Mouse (Mus musculus) adipocyte (in vitro differentiated cells): Measurements from ENCODE around the gene Cacna1h.

ENCODE experiments used
- DNase-seq: peaks from one replicate; pipeline ENCODE4 v3.0.0-alpha.2; 2016; ENCODE audit warnings: low spot score

Gene Cacna1h

DNA sequence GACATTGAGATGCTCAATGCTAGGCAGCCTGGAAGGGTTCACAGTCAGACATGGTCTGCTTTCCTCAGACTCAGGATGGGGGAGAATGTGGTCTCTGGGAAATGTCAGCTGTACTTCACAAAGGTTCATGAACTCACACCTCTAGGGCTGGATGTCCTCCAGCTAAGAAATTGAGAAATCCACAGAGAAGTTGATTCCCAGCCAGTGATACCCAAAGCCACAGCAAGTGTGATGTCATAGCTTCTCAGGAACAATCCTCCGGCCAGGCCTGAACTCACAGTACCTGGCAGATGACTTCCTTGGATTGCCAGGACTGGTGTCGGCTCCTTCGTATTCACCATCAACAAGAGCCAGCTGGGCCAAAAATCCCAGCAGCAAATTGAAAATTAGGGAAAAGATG, 12.3 kb upstream of the Cacna1h start:
- no peak for DNase-seq

- no peak for DNase-seq
Measured at GRCm38 (mm10) chr17:25445074-25445473, 11.5 kb upstream of the Cacna1h start.

GRCm38 (mm10) chr17:25442889-25443288, 9.3 kb upstream of the Cacna1h start:
- DNase-seq: no peak

DNA sequence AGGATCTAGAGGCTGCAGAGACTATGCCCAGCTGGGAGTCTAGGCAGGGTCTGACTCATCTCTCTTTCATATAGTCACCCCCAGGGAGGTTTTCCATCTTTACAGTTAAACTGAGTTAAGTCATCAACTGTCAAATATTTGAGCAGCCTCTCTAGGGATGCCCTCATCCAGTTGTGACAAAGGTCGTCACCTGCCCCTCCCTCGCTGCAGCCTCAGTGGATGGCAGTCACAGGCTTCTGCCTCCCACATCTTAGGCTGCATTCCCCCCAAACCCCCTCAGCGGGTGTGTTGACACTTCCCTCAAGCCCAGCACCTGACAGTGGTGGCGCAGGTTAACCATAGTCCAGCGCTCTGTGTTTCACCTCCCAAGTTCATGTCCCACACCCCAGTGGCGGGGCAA, 7.8 kb upstream of the Cacna1h start:
- no peak for DNase-seq

DNA sequence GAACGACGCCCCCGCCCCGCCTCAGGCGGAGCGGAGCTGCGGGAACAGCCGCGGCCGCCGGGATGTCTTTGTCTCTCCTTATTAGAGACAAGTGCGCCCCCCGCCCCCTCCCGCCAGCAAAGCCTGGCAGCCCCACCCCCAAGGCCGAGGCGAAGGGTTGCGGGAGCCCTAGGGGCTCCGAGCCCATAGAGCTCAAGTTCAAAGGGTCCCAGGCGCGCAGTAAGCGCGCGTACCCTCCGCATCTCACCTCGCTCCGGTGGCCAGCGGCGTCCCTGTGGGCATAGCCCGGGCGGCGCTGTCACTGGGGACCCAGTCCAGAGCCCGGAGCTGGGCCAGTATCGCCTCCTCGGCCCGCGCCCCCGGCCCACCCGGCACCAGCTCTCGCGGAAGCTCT, 363 bp downstream of the Cacna1h start:
- DNase-seq: no peak

DNA sequence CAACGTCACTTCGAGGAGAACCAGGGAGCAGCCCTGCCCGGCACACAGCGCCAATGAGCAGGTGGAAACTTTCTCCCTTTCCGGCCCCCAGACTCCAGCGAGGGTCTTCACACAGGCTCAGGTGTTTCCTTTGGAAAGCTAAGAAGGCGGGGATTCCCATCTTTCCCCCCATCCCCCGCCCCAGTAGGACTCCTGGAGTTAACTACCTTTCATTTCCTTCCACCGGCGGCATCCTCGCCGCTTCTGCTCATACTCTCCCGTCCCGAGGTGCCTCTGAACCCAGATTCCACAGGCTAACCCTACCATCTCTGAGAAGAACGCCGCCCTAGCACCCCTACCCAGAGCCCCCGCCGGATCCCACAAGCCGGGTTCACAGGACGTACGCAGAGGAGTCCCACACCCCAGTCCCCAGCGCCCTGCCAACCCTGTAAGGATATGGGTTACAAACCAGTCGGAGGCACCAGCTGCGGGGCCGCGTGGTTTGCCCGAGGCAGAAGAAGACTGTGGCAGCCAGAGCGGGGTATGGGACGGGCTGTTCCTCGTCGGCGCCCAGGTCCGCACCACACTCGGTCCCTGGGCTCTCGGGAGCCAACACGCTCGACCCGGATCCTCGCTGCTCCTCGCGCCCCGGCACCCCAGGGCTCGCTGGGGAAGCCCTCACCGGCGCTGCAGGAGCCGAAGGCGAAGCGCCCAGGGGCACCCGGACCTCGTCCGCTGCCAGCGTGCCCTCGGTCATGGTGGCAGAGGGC, 976 bp downstream of the Cacna1h start:
- no peak for DNase-seq

DNA sequence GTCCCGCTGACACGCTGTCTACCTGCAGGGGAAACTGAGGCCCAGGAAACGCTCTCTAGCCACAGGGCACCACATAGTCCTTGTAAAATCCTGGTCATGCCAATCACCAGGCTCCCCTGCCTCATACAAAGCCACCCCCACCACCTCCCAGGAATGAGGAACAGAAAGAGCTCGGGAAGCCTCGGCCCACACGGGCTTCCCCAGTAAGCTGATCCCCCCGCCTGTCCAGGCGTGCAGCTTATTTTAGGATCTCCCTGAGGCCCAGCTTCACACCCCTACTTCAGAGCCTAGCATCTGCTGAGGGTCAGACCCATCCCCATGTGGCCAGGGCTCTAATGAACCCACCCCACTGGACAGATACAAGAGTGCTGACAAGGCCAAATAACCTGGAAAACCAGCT, 3.0 kb downstream of the Cacna1h start:
- DNase-seq: no peak

GRCm38 (mm10) chr17:25429886-25430285, 3.7 kb downstream of the Cacna1h start:
- no peak for DNase-seq

DNA sequence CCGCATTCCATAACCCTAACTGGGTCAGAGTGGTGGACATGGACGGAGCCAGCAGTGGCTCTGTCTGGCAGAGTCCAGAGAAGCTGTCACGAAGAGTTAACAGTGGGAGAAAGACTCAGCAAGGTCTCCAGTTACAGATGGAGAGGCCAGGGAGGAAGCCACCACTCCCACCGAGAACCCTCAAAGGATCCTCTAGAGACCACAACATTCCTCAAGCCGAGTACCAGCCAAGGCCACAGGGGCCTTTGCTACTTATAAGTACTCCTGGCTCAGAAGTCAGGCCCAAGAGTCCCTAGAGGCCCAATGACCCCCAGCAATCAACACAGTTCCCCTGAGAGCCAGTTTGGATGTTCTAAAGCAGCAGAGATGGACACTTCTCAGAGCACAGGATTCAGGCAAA, 4.3 kb downstream of the Cacna1h start:
- no peak for DNase-seq

DNA sequence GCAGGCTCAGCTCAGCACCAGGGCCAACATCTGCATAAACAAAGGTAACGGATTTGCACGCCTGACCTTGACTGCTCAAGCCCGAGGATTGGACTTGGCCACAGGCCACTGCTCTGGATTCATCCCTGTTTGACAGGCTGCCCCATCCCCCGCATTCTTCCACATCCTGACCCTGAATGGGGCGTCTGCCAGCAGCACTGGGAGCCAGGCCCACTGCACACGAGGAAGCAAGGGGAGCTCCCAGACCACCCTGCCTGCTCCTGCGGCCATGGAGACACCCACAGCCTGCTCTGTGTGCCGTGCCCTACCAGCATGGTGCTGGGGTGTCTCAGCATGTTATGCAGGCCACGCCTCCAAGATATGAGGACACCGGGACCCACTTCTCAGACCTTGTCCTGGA, 6.1 kb downstream of the Cacna1h start:
- DNase-seq: no peak

DNA sequence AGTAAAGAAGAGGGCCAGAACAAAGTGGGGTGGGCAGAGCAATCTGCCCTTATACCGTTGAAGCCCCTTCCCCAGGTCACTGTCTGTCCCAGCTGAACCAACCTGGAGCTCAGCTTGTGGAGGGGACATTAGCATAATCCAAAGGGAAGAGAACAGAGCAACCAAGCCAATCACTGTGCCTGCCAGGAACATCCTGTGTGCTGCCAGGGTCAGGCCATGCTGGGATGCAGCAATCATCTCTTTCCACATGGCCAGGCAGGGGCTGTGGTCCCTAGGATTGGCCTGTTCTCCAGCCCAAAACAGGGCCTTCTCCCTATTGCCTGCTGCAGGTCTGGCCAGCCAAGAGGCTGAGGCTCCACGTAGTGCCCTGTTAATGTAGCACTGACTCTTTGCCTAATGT, 7.6 kb downstream of the Cacna1h start:
- DNase-seq: no peak

DNA sequence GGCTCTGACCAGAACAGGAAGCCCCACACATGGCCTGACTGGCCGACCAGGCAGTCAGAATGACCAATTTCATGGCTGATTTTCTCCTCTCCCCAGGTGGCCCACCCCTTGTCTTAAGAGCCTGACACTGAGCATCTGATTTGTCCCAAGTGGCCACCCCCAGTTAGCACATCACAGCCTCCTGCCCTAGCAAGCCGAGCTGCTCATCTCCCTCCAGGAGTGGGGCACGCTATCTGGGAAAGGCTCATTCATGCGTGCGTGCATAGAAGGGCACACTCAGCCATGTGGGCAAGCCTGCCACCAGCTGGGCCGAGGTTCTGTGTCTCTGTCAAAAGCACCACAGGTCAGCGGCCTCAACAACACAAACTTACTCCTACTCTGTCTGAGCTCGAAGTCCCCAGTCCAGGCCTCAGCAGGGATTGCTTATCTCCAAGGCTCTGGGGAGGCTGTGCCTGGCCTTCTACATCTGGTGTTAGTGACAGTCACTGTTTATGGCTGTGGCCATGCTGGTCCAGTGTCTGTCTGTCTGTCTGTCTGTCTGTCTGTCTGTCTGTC, 9.0 kb downstream of the Cacna1h start:
- DNase-seq: no peak

DNA sequence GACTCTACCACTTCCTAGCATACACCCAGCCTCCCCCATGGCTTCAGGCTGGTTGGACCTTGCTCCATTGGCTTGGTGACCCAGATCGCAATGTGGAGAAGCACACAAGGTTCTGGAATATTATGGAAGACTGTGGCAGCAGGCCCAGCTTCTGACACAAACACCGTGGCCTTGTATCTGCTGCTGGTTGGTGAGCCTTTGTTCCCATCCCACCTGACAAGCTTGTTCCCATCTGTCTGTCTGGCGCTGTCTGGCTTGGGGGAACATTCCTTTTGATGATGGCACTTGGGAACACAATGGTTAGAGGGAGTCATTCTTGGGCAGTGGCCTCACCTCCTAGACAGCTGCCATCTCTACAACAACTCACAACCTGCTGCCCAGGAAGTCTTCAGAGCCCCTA, 12.6 kb downstream of the Cacna1h start:
- no peak for DNase-seq

- no peak for DNase-seq
Measured at GRCm38 (mm10) chr17:25418926-25419325, 14.7 kb downstream of the Cacna1h start.

GRCm38 (mm10) chr17:25417990-25418389, 15.6 kb downstream of the Cacna1h start:
- no peak for DNase-seq

DNA sequence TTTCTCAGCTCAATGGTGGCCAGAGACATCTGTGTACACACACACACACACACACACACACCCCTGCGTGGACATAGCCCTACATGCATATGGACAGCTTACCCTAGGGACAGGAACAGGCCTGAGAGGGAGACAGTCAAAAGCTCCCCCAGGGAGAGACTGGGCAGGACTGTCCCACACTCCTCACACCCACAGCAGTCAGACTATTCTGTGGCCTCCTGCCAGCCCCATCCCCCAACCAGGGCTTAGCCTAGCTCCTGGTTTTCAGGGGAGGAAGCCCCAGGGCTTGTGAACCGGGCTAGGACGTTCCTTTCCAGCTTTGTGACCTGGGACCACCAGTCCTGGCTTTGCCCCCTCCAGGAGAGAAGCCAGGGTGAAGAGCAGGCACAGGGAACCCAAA, 17.4 kb downstream of the Cacna1h start:
- no peak for DNase-seq

DNA sequence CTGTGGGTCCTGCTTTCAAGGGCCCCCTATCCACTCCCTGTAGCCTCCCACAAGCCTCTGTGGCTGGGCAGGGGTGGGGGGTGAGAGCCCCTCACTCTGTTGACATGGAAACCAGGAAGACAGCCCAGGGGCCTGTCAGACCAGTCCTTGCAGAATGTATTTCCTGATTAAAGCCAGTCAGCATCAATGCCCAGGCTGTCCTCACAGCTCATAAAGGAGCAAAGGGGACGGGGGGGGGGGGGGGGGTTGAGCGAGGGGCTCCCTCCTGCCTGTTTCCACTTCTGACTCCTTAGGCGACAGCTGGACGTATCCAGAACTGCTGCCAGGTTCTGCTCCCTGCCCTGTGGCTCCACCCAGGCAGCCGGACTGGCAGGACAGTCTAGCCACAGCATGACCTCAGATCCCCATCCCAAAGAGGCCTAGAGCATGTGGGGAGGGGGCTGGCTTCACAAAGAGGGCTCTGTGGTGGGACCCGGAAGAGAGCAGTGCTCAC, 18.1 kb downstream of the Cacna1h start:
- no peak for DNase-seq

DNA sequence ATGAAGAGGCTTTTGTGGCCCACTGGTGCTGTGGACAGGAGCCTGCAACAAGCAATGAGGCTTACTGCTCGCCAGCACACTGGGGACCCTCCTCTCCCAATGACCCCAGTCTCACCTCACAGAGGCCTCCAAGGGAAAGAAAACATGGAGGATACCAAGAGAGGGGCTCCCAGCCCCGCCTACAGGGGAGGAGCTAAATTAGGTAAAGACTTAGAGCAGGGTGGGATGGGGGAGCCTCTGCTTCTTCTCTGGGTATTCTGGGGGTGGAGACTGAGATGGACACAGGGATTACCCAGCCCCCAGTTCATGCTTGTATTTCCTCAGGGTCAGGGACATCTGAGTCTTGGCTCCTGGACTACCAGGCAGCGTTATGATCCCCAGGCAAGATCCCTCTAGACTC, 18.7 kb downstream of the Cacna1h start:
- no peak for DNase-seq

DNA sequence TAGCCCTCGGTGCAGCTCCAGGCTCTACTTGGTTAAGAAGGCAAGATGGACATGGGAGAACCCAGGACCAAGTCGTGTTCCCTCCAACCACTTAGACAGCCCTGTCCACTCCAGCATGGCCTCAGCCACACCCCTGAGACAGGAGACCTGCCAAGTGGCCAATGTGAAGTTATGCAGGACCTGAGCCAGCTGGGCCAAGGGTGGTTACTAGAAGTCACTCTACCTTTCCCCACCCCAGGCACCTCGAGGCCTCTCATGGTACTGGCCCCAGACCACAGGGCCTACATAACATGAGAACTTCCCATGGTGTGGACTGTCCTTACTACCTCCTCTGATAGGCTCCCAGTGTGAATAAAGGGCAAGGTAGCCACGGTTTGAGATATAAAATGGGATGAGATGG, 19.4 kb downstream of the Cacna1h start:
- DNase-seq: peak; percentile 37

- DNase-seq: no peak
Measured at GRCm38 (mm10) chr17:25411251-25411650, 22.3 kb downstream of the Cacna1h start.

DNA sequence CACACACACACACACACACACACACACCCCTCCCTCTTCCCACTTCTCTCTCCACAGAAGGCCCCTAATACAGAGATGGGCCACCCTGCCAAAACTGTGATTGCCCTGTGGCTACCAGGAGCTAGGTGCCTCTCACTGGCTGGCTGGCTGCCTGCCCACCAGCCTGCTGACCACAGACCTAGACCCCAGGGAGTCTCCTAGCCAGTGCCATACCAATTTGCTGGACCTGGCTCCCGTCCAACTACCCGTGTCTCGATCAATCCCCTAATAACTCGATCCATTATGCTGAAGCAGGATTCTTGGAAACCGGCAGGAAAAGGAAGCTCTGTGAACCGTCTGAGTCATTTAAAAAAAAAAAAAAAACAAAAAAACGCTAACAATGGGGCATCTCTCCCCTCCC, 22.8 kb downstream of the Cacna1h start:
- no peak for DNase-seq

DNA sequence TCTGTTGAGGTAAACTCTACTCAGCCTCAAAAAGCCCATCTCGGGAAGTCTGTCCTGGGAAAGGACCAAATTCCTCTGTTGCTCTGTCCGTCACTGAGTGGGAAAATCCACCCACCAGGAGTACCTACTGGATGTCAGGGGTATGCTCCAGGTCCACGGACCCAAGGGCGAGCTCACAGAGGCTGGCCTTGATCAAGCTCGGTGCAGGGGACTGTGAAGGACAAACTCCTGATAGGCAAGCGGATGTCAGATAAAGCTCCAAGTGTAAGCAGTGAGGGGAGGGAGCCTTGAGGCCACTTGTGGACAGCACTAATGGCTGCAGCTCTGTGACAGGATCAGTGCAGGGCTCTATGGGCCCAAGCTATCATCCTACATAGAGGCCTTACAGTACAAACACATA, 23.4 kb downstream of the Cacna1h start:
- DNase-seq: no peak

GRCm38 (mm10) chr17:25409621-25410020, 24.0 kb downstream of the Cacna1h start:
- DNase-seq: no peak
